Mouse (Mus musculus) limb, embryonic 13.5 days (tissue): ENCODE measurements at regions not wholly inside any gene's neighbourhood (a gene's known extent, or its start where the extent isn't known, plus 50 kb on each side); places are given as distances from the start of the nearest gene placed in this dataset.

Experiments used
- ATAC-seq: fragments of 200-750 bp; cut with Nextera tagmentation; 2 replicates; pipeline ENCODE4 v1.8.0; 2017; ENCODE audit warnings: low read depth, moderate number of reproducible peaks, moderate TSS enrichment; ENCODE audit not compliant: low FRiP score
- H3K27ac ChIP-seq: fragments of 300-500 bp; sonication (generic); 2 replicates; pipeline ENCODE4 v1.5.1; 2015; ENCODE audit warnings: inconsistent platforms, mild to moderate bottlenecking, moderate library complexity
- H3K27me3 ChIP-seq: fragments of 300-500 bp; sonication (generic); 2 replicates; pipeline ENCODE4 v1.6.1; 2015; ENCODE audit warnings: mild to moderate bottlenecking, inconsistent platforms
- H3K36me3 ChIP-seq: fragments of 300-500 bp; sonication (generic); 2 replicates; pipeline ENCODE4 v1.6.1; 2015; ENCODE audit warnings: inconsistent platforms, mild to moderate bottlenecking, moderate library complexity
- H3K4me1 ChIP-seq: fragments of 300-500 bp; sonication (generic); 2 replicates; pipeline ENCODE4 v1.6.1; 2015; ENCODE audit warnings: inconsistent platforms
- H3K4me2 ChIP-seq: fragments of 300-500 bp; sonication (generic); replicated peaks from 2 replicates; pipeline ENCODE4 v1.6.1; 2015; ENCODE audit warnings: inconsistent platforms, mild to moderate bottlenecking, moderate library complexity
- H3K4me3 ChIP-seq: fragments of 300-500 bp; sonication (generic); 2 replicates; pipeline ENCODE4 v1.5.1; 2015; ENCODE audit warnings: moderate library complexity, mild to moderate bottlenecking, inconsistent platforms
- H3K9ac ChIP-seq: fragments of 300-500 bp; sonication (generic); 2 replicates; pipeline ENCODE4 v1.6.1; 2015; ENCODE audit warnings: mild to moderate bottlenecking, inconsistent platforms
- H3K9me3 ChIP-seq: fragments of 300-500 bp; sonication (generic); 2 replicates; pipeline ENCODE4 v1.6.1; 2016; ENCODE audit warnings: inconsistent platforms
- WGBS: fragments of 180-500 bp; shearing (Covaris S2); methylation state at CpG from one replicate; pipeline ENCODE4 v1.1.7; 2015; 5-methylcytosine and 5-hydroxymethylcytosine counted together

DNA sequence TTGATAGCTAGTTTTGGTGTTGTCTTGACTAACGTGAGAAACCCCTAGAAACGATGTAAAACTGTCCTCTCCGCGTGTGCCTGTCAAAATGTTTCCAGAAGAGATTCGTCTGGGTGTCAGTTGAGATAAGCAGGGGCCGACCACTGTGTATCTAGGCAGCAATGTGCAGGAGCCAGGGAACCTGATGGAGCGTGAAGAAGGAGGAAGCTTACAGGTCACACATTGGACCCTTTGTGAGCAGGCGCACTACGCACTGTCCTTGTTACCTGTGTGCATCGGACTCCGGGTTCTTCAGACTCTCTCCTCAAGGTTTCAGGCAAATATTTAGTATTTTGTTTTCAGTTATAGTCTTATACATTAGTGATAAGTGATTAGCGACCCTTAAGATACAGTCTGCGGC lies 59.5 kb upstream of the Slc35b3 start:
- Histone ChIP-seq H3K27me3 (no peaks in the 10 kb centered on the region), H3K27ac (no peak overlapping the region), H3K4me2 (no peak overlapping the region), H3K9me3 (no peaks in the 10 kb centered on the region), H3K4me1 (peaks cover 4% of the 10 kb centered on the region; the same call in 1 of the 2 replicates), H3K9ac (no peak overlapping the region), H3K36me3 (no peaks in the 10 kb centered on the region), H3K4me3 (no peak overlapping the region)
- 88% methylated on average over 13 of the region's 13 CpGs for WGBS
- ATAC-seq, result no peak

- Histone ChIP-seq H3K4me1 (peaks cover 14% of the 10 kb centered on the region; the same call in 1 of the 2 replicates), H3K4me3 (no peak overlapping the region; the same call in 1 of the 2 replicates), H3K9me3 (no peaks in the 10 kb centered on the region), H3K4me2 (peak overlapping the region; percentile 50), H3K36me3 (no peaks in the 10 kb centered on the region), H3K27ac (no peak overlapping the region), H3K9ac (no peak overlapping the region), H3K27me3 (no peaks in the 10 kb centered on the region)
- WGBS, result 6% methylated on average over 8 of the region's 8 CpGs
- ATAC-seq, result no peak
Measured at GRCm38 (mm10) chr13:39011696-39012095, 51.0 kb upstream of the Slc35b3 start.
